Mouse (Mus musculus) spleen, embryonic (tissue): ENCODE data around the gene Vmn1r201.

Experiments used
- CTCF ChIA-PET: fragments of 350-600 bp; sonication (Branson Sonifier 250); formaldehyde crosslinking; loops from one replicate; lab custom pipeline; 2022; lab: Charles Lee

Gene Vmn1r201

DNA sequence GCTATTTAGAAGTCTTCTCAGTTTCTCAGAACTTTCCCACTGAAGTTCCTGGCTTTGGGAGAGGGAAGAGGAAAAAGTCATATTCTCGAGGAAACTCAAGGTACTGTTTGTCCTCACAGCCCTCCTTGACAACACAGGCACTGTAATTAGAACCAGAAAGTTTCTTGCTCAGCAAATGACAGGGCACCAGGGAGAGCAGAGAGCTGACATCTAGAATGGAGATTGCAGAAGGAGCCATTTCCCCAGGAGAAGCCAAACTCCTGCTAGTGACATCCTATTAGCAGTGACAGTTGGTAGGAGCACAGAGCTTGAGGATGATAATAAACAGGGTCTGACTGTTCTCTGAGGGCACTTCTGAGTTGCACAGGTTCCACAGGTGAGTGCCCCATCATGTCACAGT, at the start of gene Vmn1r201:
Vmn1r201 (plus strand) TSS at position 301 of the 400 bp plus-strand sequence.
- CTCF ChIA-PET: no interaction called here

DNA sequence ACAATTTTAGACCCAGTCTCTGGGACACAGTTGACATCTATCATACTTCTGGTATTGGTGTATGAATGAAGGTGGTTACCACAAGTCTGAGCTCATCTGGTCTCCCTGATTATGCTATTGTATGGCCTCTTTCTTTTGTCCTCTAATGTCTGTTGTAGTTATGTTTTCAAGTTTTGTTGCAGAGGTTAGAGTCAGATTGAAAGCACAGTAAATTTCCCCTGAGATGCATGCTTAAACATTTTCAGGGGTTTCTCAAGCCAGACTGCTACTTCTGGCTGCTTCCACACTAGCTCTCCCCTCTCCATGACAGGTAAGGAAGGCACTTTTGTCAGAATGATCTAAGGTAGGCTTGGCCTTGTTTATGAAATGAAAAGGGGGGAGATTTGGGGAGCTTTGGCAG, 16.6 kb upstream of the Vmn1r201 start:
- CTCF ChIA-PET: no interaction called here

DNA sequence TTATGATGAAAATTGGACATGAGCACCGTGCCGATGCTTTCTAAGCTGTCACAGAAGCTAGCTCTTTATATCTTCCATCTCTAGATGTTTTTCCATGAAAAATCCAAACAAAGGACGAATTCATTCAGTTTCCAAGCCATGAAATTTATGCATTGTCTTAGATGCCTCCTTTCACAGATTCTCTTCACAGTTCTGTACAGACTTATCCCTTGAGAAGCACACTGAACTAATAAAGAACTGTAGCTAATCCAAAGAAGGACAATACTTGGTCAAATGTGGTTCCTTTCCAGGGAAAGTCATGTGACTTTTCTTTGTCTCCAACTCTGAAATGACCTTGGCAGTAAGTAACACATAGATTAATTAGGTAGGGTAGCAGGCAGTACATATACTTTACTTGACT, 30.7 kb downstream of the Vmn1r201 start:
- CTCF ChIA-PET: no interaction called here

DNA sequence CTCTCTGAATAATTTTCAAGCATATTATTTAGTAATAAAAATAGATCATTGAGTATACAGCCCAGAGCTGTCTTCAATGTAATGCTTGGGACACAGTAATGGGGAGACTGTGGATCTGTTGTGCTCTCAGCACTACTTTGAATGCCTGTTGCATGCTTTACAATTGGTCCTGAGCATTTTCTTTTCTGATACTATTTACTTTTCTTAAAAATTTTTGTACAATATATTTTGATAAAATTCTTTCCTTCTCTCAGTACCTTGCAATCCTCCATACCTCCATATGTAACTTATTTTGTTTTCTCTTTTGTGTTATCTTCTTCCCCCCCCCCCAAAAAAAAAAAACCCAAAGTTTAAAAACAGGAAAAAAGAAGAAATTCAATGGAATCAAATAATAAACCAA, 33.6 kb downstream of the Vmn1r201 start, which contains the start of gene Vmn1r202:
Vmn1r202 (minus strand) TSS at position 101 of the 400 bp plus-strand sequence.
- CTCF ChIA-PET: no interaction called here

DNA sequence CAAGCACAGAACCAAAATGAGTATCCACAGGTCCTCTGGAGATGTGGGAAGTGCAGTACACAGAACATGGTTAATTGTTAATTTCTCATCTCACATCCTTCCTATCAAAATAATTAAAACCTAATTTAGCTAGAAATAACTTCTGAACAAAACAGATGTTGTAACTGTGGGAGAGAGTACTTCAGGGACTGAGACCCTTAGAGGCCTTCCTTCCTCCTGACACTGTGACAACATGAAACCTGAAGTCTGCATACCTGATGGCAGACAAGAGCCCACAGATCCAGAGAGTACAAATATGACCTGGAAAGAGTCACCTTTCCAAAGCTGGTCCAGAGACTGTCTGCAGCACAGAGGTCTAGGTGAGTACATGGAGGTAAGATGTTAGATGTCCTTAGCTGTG, 46.1 kb downstream of the Vmn1r201 start, which contains the start of gene Vmn1r203:
Vmn1r203 (plus strand) TSS at position 301 of the 400 bp plus-strand sequence.
- CTCF ChIA-PET: no interaction called here
